Comparison of ENCODE assay signal across 13 mouse cellular contexts in genomic region chr2:131222562-131222961, GRCm38 (mm10). TPM values are rescaled to one million over a fixed set of nuclear protein-coding genes. Genes with fewer than 3 reads are reported as not detected.
A peak's percentile ranks its signal among the peaks of the same experiment; 100 is the strongest.
DNase-seq lines count a peak whose midpoint lies in the region; ATAC-seq and TF ChIP-seq lines count a peak whose summit lies in the region.
"Had no signal": no experiment of that assay in that cellular context is flagged by ENCODE, and none has a peak within 500 bp of the region (broad histone marks: within the 10 kb centered on the region; RNA-seq: fewer than 3 reads in every experiment).

No protein-coding gene starts in this region.

- WGBS in liver, embryonic 16.5 days (ENCODE audit: insufficient replicate concordance), result 12% methylated on average over 5 of the region's 5 CpGs
- 72% methylated on average over 5 of the region's 5 CpGs for WGBS in thymus, adult 2 months
- WGBS in midbrain, embryonic 10.5 days, result 65% methylated on average over 5 of the region's 5 CpGs

- ATAC-seq in erythroid progenitor cell, adult 5-6 weeks (replicated peaks; ENCODE audit: low FRiP score, poor library complexity, severe bottlenecking), result peak; percentile 72
- ATAC-seq in liver, embryonic 16.5 days (ENCODE audit: low read depth), result peak; percentile 39

- H3K9me3 ChIP-seq in liver, embryonic 16.5 days (replicated peaks; ENCODE audit: control insufficient read depth, low read length), result no peaks in the 10 kb centered on the region
- no peaks in the 10 kb centered on the region for H3K9me3 ChIP-seq in midbrain, embryonic 10.5 days (replicated peaks)
- H3K9me3 ChIP-seq: limb, embryonic 12.5 days had no signal

- peaks cover 39% of the 10 kb centered on the region for H3K4me1 ChIP-seq in liver, embryonic 16.5 days (ENCODE audit: control insufficient read depth, low read depth, low read length)
- no peaks in the 10 kb centered on the region for H3K4me1 ChIP-seq in thymus, adult 2 months (replicated peaks; ENCODE audit: control insufficient read depth, insufficient read depth, low read length)
- no peaks in the 10 kb centered on the region for H3K4me1 ChIP-seq in midbrain, embryonic 10.5 days
- H3K4me1 ChIP-seq: limb, embryonic 12.5 days had no signal

- no peak overlapping the region for H3K4me3 ChIP-seq in liver, embryonic 16.5 days (ENCODE audit: low read depth, low read length)
- H3K4me3 ChIP-seq in thymus, adult 2 months (ENCODE audit: control insufficient read depth, insufficient read depth, low read length), result no peak overlapping the region
- no peak overlapping the region for H3K4me3 ChIP-seq in midbrain, embryonic 10.5 days
- H3K4me3 ChIP-seq: limb, embryonic 12.5 days had no signal

- no peak for TF ChIP-seq CTCF in thymus, adult 2 months (IDR thresholded peaks at IDR 0.05; ENCODE audit: borderline replicate concordance, control insufficient read depth, extremely low read depth, insufficient read depth, low read length, poor library complexity)

- DNase-seq in kidney, adult 9 months, result peak; percentile 33
- no peak for DNase-seq in kidney, adult 8-10 months
- peak; percentile 22 for DNase-seq in brain, adult 2 months (ENCODE audit: low read depth, low spot score)
- DNase-seq in thymus, adult 2 months, result no peak
- no peak for DNase-seq in urinary bladder, postnatal 36 days (ENCODE audit: low spot score in 2 of 2)
- DNase-seq in midbrain, embryonic 10.5 days (ENCODE audit: low spot score), result no peak
- DNase-seq: adrenal gland, postnatal 14 days; cerebellum, adult 18-20 months; embryo, embryonic 11 days; retina, postnatal 1 day had no signal

- peak overlapping the region; percentile 96 for H3K27ac ChIP-seq in liver, embryonic 16.5 days (ENCODE audit: low read length)
- H3K27ac ChIP-seq in thymus, adult 2 months (ENCODE audit: control insufficient read depth, insufficient read depth, low read length), result no peak overlapping the region
- H3K27ac ChIP-seq in midbrain, embryonic 10.5 days (replicated peaks), result no peak overlapping the region
- H3K27ac ChIP-seq: limb, embryonic 12.5 days had no signal

- H3K4me2 ChIP-seq in liver, embryonic 16.5 days (ENCODE audit: low read depth, low read length), result peak overlapping the region; percentile 47
- H3K4me2 ChIP-seq: limb, embryonic 12.5 days had no signal

- TF ChIP-seq POLR2A in thymus, adult 2 months (IDR thresholded peaks at IDR 0.05; ENCODE audit: control insufficient read depth, extremely low read depth, insufficient read depth, low read length, poor library complexity), result no peak

- no peaks in the 10 kb centered on the region for H3K27me3 ChIP-seq in liver, embryonic 16.5 days (ENCODE audit: control insufficient read depth, insufficient read depth, low read depth, low read length)
- H3K27me3 ChIP-seq in thymus, adult 2 months (ENCODE audit: control insufficient read depth, insufficient read depth, low read length), result no peaks in the 10 kb centered on the region
- H3K27me3 ChIP-seq in midbrain, embryonic 10.5 days (ENCODE audit: low read depth, poor library complexity, severe bottlenecking), result no peaks in the 10 kb centered on the region
- H3K27me3 ChIP-seq: limb, embryonic 12.5 days had no signal

- H3K9ac ChIP-seq in liver, embryonic 16.5 days (ENCODE audit: low read depth, low read length), result peak overlapping the region; percentile 54
- H3K9ac ChIP-seq: limb, embryonic 12.5 days had no signal

- no peaks in the 10 kb centered on the region for H3K36me3 ChIP-seq in liver, embryonic 16.5 days (ENCODE audit: control insufficient read depth, insufficient read depth)
- no peaks in the 10 kb centered on the region for H3K36me3 ChIP-seq in thymus, adult 2 months (ENCODE audit: control insufficient read depth, insufficient read depth, low read length)
- H3K36me3 ChIP-seq in midbrain, embryonic 10.5 days, result no peaks in the 10 kb centered on the region
- H3K36me3 ChIP-seq: limb, embryonic 12.5 days had no signal

RNA-seq across cellular contexts. Expression of gene Mavs, which starts 11.3 kb away (rescaled TPM):
- 27.0 and 33.1 TPM in 2 replicates for total RNA-seq in erythroid progenitor cell, adult 5-6 weeks (2015; ENCODE audit: low replicate concordance)
- total RNA-seq in erythroid progenitor cell, adult 5-6 weeks (2017; ENCODE audit: low replicate concordance), result 12.3 and 16.3 TPM in 2 replicates
- 29.1 and 32.0 TPM in 2 replicates for polyA plus RNA-seq in liver, embryonic 16.5 days (2015; fragmentation: Nextera tagmentation; extraction: Ambion mirVana)
- polyA plus RNA-seq in thymus, adult 2 months (2012; rRNA removed), result 53.0 and 59.8 TPM in 2 replicates
- polyA plus RNA-seq in midbrain, embryonic 10.5 days (2016; fragmentation: Nextera tagmentation; extraction: Ambion mirVana), result 20.6 and 21.4 TPM in 2 replicates

RNA-seq across cellular contexts. Expression of gene Ap5s1, which starts 15.7 kb away (rescaled TPM):
- total RNA-seq in erythroid progenitor cell, adult 5-6 weeks (2015; ENCODE audit: low replicate concordance), result 10.8 and 11.3 TPM in 2 replicates
- total RNA-seq in erythroid progenitor cell, adult 5-6 weeks (2017; ENCODE audit: low replicate concordance), result 10.9 and 11.4 TPM in 2 replicates
- 16.4 and 18.4 TPM in 2 replicates for polyA plus RNA-seq in liver, embryonic 16.5 days (2015; fragmentation: Nextera tagmentation; extraction: Ambion mirVana)
- 45.7 and 52.7 TPM in 2 replicates for polyA plus RNA-seq in thymus, adult 2 months (2012; rRNA removed)
- 25.9 and 28.9 TPM in 2 replicates for polyA plus RNA-seq in midbrain, embryonic 10.5 days (2016; fragmentation: Nextera tagmentation; extraction: Ambion mirVana)

RNA-seq across cellular contexts. Expression of gene Spef1, which starts 35.5 kb away (rescaled TPM):
- 4.6 and 4.7 TPM in 2 replicates for total RNA-seq in erythroid progenitor cell, adult 5-6 weeks (2015; ENCODE audit: low replicate concordance)
- 4.1 and 6.4 TPM in 2 replicates for total RNA-seq in erythroid progenitor cell, adult 5-6 weeks (2017; ENCODE audit: low replicate concordance)
- polyA plus RNA-seq in liver, embryonic 16.5 days (2015; fragmentation: Nextera tagmentation; extraction: Ambion mirVana), result 1.1 and 1.2 TPM in 2 replicates
- polyA plus RNA-seq in thymus, adult 2 months (2012; rRNA removed), result 8.3 and 8.7 TPM in 2 replicates
- 3.7 and 6.3 TPM in 2 replicates for polyA plus RNA-seq in midbrain, embryonic 10.5 days (2016; fragmentation: Nextera tagmentation; extraction: Ambion mirVana)

RNA-seq across cellular contexts. Expression of gene Cdc25b, which starts 35.8 kb away (rescaled TPM):
- 345 and 367 TPM in 2 replicates for total RNA-seq in erythroid progenitor cell, adult 5-6 weeks (2015; ENCODE audit: low replicate concordance)
- total RNA-seq in erythroid progenitor cell, adult 5-6 weeks (2017; ENCODE audit: low replicate concordance), result 664 and 783 TPM in 2 replicates
- 255 and 284 TPM in 2 replicates for polyA plus RNA-seq in liver, embryonic 16.5 days (2015; fragmentation: Nextera tagmentation; extraction: Ambion mirVana)
- polyA plus RNA-seq in thymus, adult 2 months (2012; rRNA removed), result 121 and 150 TPM in 2 replicates
- 117 and 140 TPM in 2 replicates for polyA plus RNA-seq in midbrain, embryonic 10.5 days (2016; fragmentation: Nextera tagmentation; extraction: Ambion mirVana)

RNA-seq across cellular contexts. Expression of gene Pank2, which starts 39.7 kb away (rescaled TPM):
- total RNA-seq in erythroid progenitor cell, adult 5-6 weeks (2015; ENCODE audit: low replicate concordance), result 40.0 and 69.2 TPM in 2 replicates
- total RNA-seq in erythroid progenitor cell, adult 5-6 weeks (2017; ENCODE audit: low replicate concordance), result 37.8 and 65.5 TPM in 2 replicates
- polyA plus RNA-seq in liver, embryonic 16.5 days (2015; fragmentation: Nextera tagmentation; extraction: Ambion mirVana), result 15.6 and 16.9 TPM in 2 replicates
- polyA plus RNA-seq in thymus, adult 2 months (2012; rRNA removed), result 25.4 and 27.4 TPM in 2 replicates
- 43.6 and 49.1 TPM in 2 replicates for polyA plus RNA-seq in midbrain, embryonic 10.5 days (2016; fragmentation: Nextera tagmentation; extraction: Ambion mirVana)

Comparison
In these comparisons a context has a peak if more than half of its experiments do, and no peak if none do; other contexts are left out.
1. DNase-seq: peak in kidney, adult 9 months (single experiment) and brain, adult 2 months (single experiment); none in kidney, adult 8-10 months (0 of 2), thymus, adult 2 months (single experiment), urinary bladder, postnatal 36 days (0 of 2) and midbrain, embryonic 10.5 days (single experiment).